28 mouse cellular contexts compared by ENCODE assay signal in the genomic region with DNA sequence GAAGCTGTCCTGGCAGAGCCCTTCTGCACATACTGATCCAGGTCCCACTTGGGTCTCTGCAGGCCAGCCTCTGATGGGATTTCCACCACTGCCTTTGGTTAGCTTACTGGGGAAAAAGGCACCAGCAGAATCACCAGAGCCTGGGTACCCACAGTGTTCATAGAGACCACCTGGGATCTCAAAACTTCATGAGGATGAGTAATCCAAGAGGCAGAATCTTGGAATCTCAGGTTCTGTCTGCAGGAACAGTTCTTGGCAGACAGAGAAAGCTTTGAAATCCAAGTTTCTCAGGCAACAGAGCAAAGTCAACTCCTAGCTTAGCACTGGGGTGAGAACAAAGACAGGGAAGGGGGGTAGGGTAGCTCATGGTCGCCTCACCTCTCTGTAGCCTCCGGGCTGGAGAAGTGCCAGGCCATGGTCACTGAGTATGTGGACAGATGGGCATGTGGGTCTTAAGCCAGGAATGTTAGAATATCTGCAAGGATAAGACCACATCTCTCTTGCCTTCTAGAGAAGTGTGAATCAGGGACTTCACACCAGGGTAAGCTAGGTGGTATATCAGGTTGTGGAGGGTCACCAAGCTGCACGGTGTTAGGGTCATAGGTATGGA.
DNase-seq lines count a peak whose midpoint lies in the region; ATAC-seq and TF ChIP-seq lines count a peak whose summit lies in the region.
"Had no signal": no experiment of that assay in that cellular context is flagged by ENCODE, and none has a peak within 500 bp of the region (broad histone marks: within the 10 kb centered on the region; RNA-seq: fewer than 3 reads in every experiment).

No protein-coding gene starts in this region.

- no peak overlapping the region for H3K4me2 ChIP-seq in kidney, embryonic 14.5 days (replicated peaks; ENCODE audit: low read depth, low read length)
- H3K4me2 ChIP-seq: heart, embryonic 12.5 days; hindbrain, embryonic 13.5 days; liver, embryonic 15.5 days; lung, embryonic 14.5 days; neural tube, embryonic 15.5 days; stomach, embryonic 15.5 days had no signal

- no peaks in the 10 kb centered on the region for H3K36me3 ChIP-seq in kidney, embryonic 14.5 days (ENCODE audit: control insufficient read depth, insufficient read depth, low read length)
- no peaks in the 10 kb centered on the region for H3K36me3 ChIP-seq in limb, embryonic 10.5 days
- H3K36me3 ChIP-seq: heart, embryonic 12.5 days; hindbrain, embryonic 13.5 days; liver, embryonic 15.5 days; neural tube, embryonic 15.5 days; stomach, embryonic 15.5 days had no signal

- no peak overlapping the region for H3K27ac ChIP-seq in cerebellum, adult 2 months (ENCODE audit: insufficient read depth, low read length)
- no peak overlapping the region for H3K27ac ChIP-seq in kidney, embryonic 14.5 days (ENCODE audit: low read depth, low read length)
- H3K27ac ChIP-seq in limb, embryonic 10.5 days, result no peak overlapping the region
- H3K27ac ChIP-seq: heart, adult 2 months; hindbrain, embryonic 13.5 days; liver, embryonic 15.5 days; neural tube, embryonic 15.5 days; stomach, embryonic 15.5 days had no signal

- no peaks in the 10 kb centered on the region for H3K27me3 ChIP-seq in cerebellum, adult 2 months (ENCODE audit: control insufficient read depth, insufficient read depth, low read length)
- H3K27me3 ChIP-seq in kidney, embryonic 14.5 days (ENCODE audit: control insufficient read depth, insufficient read depth, low read length), result no peaks in the 10 kb centered on the region; the same call in 1 of the 2 replicates
- no peaks in the 10 kb centered on the region for H3K27me3 ChIP-seq in limb, embryonic 10.5 days (ENCODE audit: low read depth, poor library complexity, severe bottlenecking)
- H3K27me3 ChIP-seq: CH12.LX; hindbrain, embryonic 13.5 days; liver, embryonic 15.5 days; neural tube, embryonic 15.5 days; stomach, embryonic 15.5 days had no signal

- WGBS in cerebellum, adult 2 months, result 70% methylated on average over 3 of the region's 3 CpGs
- 85% methylated on average over 3 of the region's 3 CpGs for WGBS in kidney, embryonic 14.5 days
- 87% methylated on average over 3 of the region's 3 CpGs for WGBS in limb, embryonic 10.5 days

- no peak for TF ChIP-seq CTCF in cerebellum, adult 2 months (IDR thresholded peaks at IDR 0.05; ENCODE audit: borderline replicate concordance, insufficient read depth, low read depth, low read length)

- TF ChIP-seq POLR2A in cerebellum, adult 2 months (IDR thresholded peaks at IDR 0.05; ENCODE audit: borderline replicate concordance, insufficient read depth, low read length), result no peak

- DNase-seq in cerebellum, postnatal 10 days, result peak; percentile 78 to 81
- DNase-seq in cerebellum, adult 2 months, result no peak
- DNase-seq in kidney, postnatal 10 days, result peak; percentile 33
- peak; percentile 36 for DNase-seq in layer of hippocampus, adult 9-11 months
- no peak for DNase-seq in layer of hippocampus, postnatal 14 days (ENCODE audit: low spot score in 2 of 2)
- DNase-seq in brain, adult 2 months (ENCODE audit: low read depth, low spot score), result peak; percentile 43
- DNase-seq in limb, embryonic 10.5 days (ENCODE audit: low spot score), result no peak
- DNase-seq: adrenal gland, adult 8-10 months; cerebellum, adult 9-11 months; heart, adult 2 months; heart, postnatal 4 days; kidney, adult 9 months; liver; lung, embryonic 14.5 days; lung, postnatal 14 days; midbrain, embryonic 14.5 days; retina, postnatal 1 day had no signal

- no peak overlapping the region for H3K9ac ChIP-seq in kidney, embryonic 14.5 days (ENCODE audit: low read depth, low read length)
- H3K9ac ChIP-seq: heart, embryonic 12.5 days; hindbrain, embryonic 13.5 days; liver, embryonic 15.5 days; lung, embryonic 14.5 days; neural tube, embryonic 15.5 days; stomach, embryonic 15.5 days had no signal

- H3K9me3 ChIP-seq in kidney, embryonic 14.5 days (ENCODE audit: control insufficient read depth, low read length), result no peaks in the 10 kb centered on the region
- H3K9me3 ChIP-seq in limb, embryonic 10.5 days (replicated peaks), result no peaks in the 10 kb centered on the region
- H3K9me3 ChIP-seq: heart, embryonic 12.5 days; hindbrain, embryonic 13.5 days; liver, embryonic 15.5 days; neural tube, embryonic 15.5 days; stomach, embryonic 15.5 days had no signal

- ATAC-seq in kidney, embryonic 14.5 days (ENCODE audit: low FRiP score, low TSS enrichment), result no peak
- ATAC-seq: activated CD4-positive, CD25-positive, alpha-beta regulatory T cell, adult 4 months; forebrain, embryonic 16.5 days; intestine, embryonic 16.5 days had no signal

- H3K4me3 ChIP-seq in cerebellum, adult 2 months (replicated peaks; ENCODE audit: insufficient read depth, low read depth, low read length), result no peak overlapping the region
- no peak overlapping the region for H3K4me3 ChIP-seq in kidney, embryonic 14.5 days (ENCODE audit: low read length)
- H3K4me3 ChIP-seq in limb, embryonic 10.5 days, result no peak overlapping the region
- H3K4me3 ChIP-seq: erythroblast, embryonic 14.5 days; heart, adult 2 months; heart, embryonic 12.5 days; hindbrain, embryonic 13.5 days; liver, embryonic 15.5 days; neural tube, embryonic 15.5 days; stomach, embryonic 15.5 days had no signal

- H3K4me1 ChIP-seq in cerebellum, adult 2 months (ENCODE audit: control insufficient read depth, insufficient read depth, low read length), result no peaks in the 10 kb centered on the region
- H3K4me1 ChIP-seq in kidney, embryonic 14.5 days (ENCODE audit: control insufficient read depth, insufficient read depth, low read length), result peaks cover 7% of the 10 kb centered on the region
- H3K4me1 ChIP-seq in limb, embryonic 10.5 days, result no peaks in the 10 kb centered on the region
- H3K4me1 ChIP-seq: heart, embryonic 12.5 days; liver, embryonic 15.5 days; stomach, embryonic 15.5 days had no signal

Comparison
In these comparisons a context has a peak if more than half of its experiments do, and no peak if none do; other contexts are left out.
1. DNase-seq: peak in cerebellum, postnatal 10 days (2 of 2), kidney, postnatal 10 days (single experiment), layer of hippocampus, adult 9-11 months (single experiment) and brain, adult 2 months (single experiment); none in cerebellum, adult 2 months (0 of 2), layer of hippocampus, postnatal 14 days (0 of 2) and limb, embryonic 10.5 days (single experiment).